Mouse (Mus musculus) kidney, adult 9 months (tissue): Measurements from ENCODE around the gene Nat8f6.
"Not testable (repeated sequence)": the region's sequence is repeated elsewhere in the genome, so short reads cannot be mapped to it uniquely, and the experiment has no call there.

Source experiments
- DNase-seq: peaks from one replicate; pipeline ENCODE4 v3.0.0; 2022

Nat8f6 gene

GRCm38 (mm10) chr6:85820837-85821236 is at the start of gene Nat8f6, which contains the start of gene Nat8f5:
Gene Nat8f6, minus strand, starts transcription at chr6:85820954.
Gene Nat8f5, minus strand, starts transcription at chr6:85820972.
- DNase-seq = peak; percentile 81

DNA sequence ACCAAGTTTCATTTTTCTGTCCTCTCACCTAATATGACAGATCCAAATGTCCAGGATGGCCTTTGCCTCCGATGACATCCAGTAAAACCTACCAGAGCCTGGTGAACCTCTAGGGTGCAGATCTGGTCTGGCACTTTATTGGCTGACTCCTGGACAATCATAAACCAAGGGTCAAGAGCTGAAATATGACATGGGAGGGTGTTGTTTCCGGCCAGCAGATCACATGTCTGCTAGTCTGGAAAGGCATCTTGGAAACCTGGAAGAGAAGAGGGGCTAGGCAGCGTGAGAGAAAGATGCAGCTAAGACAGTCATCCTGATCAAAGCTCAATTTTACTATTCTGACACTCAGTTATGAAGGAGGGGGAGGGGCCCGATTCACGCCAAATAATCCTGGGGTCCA is 48.3 kb upstream of the Nat8f6 start, which contains the start of gene Nat8f2:
TSS of gene Nat8f2 (minus strand) at position 153 of the 400 bp plus-strand sequence.
- DNase-seq = peak; percentile 92

- peak; percentile 49 for DNase-seq
These were observed 47.3 kb upstream of the Nat8f6 start for GRCm38 (mm10) chr6:85867726-85868690.

DNA sequence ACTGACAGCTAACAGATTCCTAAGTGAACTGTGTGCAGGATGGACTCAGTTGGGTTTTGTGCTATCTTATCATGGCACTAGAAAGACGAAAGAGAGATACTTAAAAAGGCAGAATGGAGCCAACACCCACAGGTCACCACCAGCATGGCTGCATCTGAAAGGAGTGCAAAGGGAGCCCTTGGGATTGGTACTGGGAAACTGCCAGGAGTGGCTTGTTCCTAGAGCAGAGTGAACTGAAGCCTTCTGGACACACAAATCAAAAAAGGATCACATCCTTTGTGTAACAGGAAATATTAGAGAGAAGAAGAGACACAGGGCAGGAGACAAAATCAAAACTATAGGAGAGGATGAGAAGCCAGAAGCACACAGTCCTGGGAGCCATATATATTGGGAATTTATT is 46.2 kb upstream of the Nat8f6 start:
- DNase-seq = not testable (repeated sequence)

GRCm38 (mm10) chr6:85866166-85866565 is 45.4 kb upstream of the Nat8f6 start:
- DNase-seq = not testable (repeated sequence)

DNA sequence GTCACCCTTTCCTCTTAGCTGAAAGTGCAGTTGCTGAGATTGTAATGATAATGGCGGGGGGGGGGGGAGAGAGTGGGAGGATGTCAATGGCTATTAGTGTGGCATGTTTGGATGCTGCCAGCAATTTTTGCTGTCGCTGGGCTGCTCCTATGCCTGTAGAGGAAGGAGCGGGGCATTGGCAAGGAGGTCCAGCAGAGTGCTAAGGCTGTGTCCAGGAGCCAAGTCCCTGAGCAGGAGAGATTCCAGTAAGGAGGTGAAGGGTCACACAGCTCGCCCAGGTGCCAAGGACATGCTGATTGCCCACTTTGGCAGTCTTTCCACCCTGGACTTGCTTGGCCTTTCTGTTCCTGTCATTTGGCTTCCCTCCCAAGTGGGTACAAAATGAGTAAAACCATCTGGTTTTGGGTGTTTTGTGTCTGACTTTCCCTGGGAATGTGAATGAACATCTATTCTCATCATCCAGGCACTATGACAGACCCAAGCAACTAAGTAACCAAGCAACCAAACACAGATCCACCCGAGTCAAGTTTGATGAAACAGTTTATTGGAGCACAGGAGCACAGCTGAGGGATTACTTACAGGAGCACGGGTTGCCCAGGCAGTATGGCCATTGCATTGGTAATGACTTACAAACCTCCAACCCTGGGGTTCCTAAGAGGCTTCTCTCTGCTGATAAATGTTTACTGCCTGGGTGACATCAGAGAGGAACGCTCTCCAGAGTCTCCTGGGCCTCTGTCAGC is 44.3 kb upstream of the Nat8f6 start:
- DNase-seq = peak; percentile 84

GRCm38 (mm10) chr6:85863840-85864239 is 43.1 kb upstream of the Nat8f6 start:
- no peak for DNase-seq

DNA sequence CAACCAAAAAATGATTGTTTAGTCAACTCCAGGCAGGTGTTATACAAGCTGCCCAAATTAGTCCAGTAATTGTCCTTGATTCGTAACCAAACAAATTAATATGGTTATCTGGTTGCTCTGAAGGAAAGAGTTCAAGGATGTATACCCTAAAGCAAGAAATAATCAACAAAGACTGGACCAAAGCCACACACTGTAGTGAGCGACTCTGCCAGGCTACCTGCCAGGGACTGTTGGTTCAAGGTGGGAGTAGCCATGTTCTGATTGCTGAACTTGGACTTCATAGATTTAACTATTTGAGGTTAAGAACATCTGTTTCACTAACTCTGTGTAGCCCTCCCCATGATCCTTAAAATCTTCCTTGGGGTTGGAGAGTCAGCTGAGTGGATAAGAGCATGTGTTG is 42.4 kb upstream of the Nat8f6 start:
- no peak for DNase-seq

DNA sequence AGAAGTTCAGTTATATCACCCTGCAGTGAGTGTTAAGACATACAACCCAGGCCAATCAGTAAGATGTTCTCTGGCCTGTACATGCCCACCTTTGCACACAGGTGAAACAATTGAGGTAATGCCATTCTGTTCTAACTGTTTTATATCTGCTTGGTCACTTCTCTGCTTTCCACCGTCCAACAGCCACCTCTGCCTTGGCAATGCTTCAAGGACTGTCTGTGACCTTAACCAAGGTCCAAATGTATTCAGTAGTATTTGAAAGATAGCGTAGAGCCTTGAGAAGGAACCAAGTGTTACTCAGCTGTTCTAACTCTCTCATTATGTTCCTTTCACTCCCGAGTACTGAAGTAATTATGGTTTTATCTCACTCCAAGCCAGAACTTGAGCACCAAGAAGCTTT is 41.8 kb upstream of the Nat8f6 start:
- peak; percentile 79 for DNase-seq

GRCm38 (mm10) chr6:85861247-85861646 is 40.5 kb upstream of the Nat8f6 start:
- DNase-seq = no peak

DNA sequence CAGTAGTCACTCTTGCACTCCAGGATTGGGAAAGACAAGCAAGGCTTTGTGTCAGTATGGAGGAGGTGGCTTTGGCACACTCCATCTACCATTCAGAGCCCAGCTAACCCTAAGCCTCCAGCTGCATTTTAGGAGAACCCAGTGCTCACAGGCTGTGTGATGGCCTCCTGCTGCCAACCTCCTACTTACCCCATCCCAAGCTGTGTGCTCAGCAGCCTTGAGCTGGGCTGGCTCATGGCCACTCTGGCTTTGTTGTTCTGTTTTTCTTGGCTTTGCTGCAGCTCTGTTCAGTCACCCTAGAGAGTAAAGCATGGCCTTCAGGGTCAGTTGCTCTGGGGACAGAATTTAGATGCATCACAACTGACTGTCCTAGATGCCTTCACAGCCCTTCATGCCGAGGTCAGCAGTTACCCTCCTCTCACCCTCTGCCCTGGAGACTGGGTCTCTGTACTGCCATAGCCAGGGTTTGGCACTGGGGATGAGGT is 35.5 kb upstream of the Nat8f6 start:
- DNase-seq = peak; percentile 89

- peak; percentile 89 for DNase-seq
These were observed 32.7 kb upstream of the Nat8f6 start for GRCm38 (mm10) chr6:85853481-85853880.

DNA sequence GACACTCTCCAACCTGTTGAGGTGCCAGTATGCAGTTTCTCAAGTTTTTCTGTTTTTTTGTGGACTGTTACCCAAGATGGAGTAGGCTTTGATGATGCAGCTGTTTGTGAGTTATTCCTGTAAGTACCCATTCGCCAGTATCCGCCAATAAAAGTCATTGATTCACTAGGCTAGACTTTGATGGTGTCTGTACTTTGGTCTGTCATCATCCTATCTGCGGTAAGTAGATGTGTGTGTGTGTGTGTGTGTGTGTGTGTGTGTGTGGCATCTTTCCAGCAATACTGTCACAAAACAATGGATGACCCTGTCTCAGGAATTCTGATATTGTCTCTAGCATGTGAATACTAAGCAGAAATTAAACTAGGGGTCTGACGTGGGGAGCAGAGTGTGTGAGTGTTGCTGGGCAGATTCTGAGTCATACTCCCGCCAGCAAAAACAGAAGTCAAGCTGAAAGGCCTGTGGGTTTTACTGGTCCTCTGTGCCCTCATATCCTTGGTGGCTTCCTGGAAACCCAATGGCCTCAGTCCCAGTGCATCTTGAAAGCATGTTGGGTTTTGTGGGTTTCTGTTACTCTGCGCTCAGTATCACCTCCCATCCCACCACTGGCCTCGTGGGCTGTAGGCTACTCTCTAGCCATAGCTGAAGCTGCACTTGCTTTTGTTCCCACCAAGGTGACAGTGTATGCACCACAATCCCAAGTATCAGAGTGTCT is 30.5 kb upstream of the Nat8f6 start:
- peak; percentile 67 for DNase-seq

- no peak for DNase-seq
These were observed 28.5 kb upstream of the Nat8f6 start for GRCm38 (mm10) chr6:85849240-85849639.

GRCm38 (mm10) chr6:85848140-85848539 is 27.4 kb upstream of the Nat8f6 start:
- no peak for DNase-seq

- no peak for DNase-seq
These were observed 26.2 kb upstream of the Nat8f6 start for GRCm38 (mm10) chr6:85846921-85847320.

- DNase-seq = not testable (repeated sequence)
These were observed 23.1 kb upstream of the Nat8f6 start for GRCm38 (mm10) chr6:85843677-85844458.

DNA sequence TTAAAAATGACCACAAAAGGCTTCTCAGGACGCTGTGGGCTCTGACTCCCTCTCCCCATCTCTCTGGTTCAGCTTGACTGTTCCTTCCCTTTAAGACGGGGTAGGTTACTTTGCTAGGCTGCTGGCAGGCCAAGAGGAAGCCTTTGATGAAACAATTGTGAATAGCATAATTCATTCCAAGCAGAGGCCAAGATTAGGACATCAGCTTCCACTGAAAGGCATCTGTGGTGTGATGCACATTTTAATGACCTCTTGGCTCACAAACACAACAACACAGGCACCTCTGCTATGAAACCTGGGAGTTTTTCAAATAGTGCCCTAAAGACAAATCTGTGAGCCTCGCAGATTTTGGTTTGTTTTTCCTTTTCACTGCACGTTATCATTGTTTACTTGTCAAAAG is 19.2 kb upstream of the Nat8f6 start:
- DNase-seq = no peak

GRCm38 (mm10) chr6:85838674-85839073 is 17.9 kb upstream of the Nat8f6 start:
- DNase-seq = no peak

GRCm38 (mm10) chr6:85837307-85837706 is 16.6 kb upstream of the Nat8f6 start:
- DNase-seq = peak; percentile 69

GRCm38 (mm10) chr6:85836827-85837226 is 16.1 kb upstream of the Nat8f6 start:
- peak; percentile 81 for DNase-seq

- peak; percentile 66 for DNase-seq
These were observed 15.3 kb upstream of the Nat8f6 start for GRCm38 (mm10) chr6:85836098-85836497.
